Mouse (Mus musculus) left cerebral cortex, postnatal 36 days (tissue): ENCODE data around the gene Jkamp. TPM values are rescaled to one million over a fixed set of nuclear protein-coding genes. Genes with fewer than 3 reads are reported as not detected.
A peak's percentile ranks its signal among the peaks of the same experiment; 100 is the strongest.
"Not testable (repeated sequence)": the region's sequence is repeated elsewhere in the genome, so short reads cannot be mapped to it uniquely, and the experiment has no call there.

Experiments used
- DNase-seq, 2 experiments: peaks; one replicate each; pipeline ENCODE4 v3.0.0; 2021 to 2022; ENCODE audit warnings: low spot score in 2 of 2, mixed read lengths in 1 of 2
- intact Hi-C: fragments of 180-260 bp; cut with DNase I; formaldehyde crosslinking; loops from one replicate; pipeline ENCODE4 v1.15.1; 2025
- total RNA-seq, 2 experiments: library from RNA; stranded (reverse); gene quantifications; 2 replicates each; pipeline ENCODE4 v1.2.3; 2021

Gene Jkamp
- 10 to 100 TPM; 48.2 to 51.3 TPM for total RNA-seq

GRCm38 (mm10) chr12:72085329-72086165 is at the start of gene Jkamp, which contains the start of gene L3hypdh:
Jkamp (plus strand) TSS chr12:72085589.
L3hypdh (minus strand) TSS chr12:72085439.
- DNase-seq = peak; percentile 97
- intact Hi-C loops = loop anchor here (2.0 to 5.0 kb wide), 3 partner anchors 15 to 677 kb away; partner anchors contain the start of gene Gpr135

GRCm38 (mm10) chr12:72036097-72036661 is 49.2 kb upstream of the Jkamp start:
- intact Hi-C loops = no loop called here
- no peak for DNase-seq

GRCm38 (mm10) chr12:72037049-72037448 is 48.3 kb upstream of the Jkamp start:
- intact Hi-C loops = no loop called here
- DNase-seq = no peak

- no peak for DNase-seq
- intact Hi-C loops = no loop called here
These were observed 46.5 kb upstream of the Jkamp start for GRCm38 (mm10) chr12:72038866-72039265.

- DNase-seq = no peak
- intact Hi-C loops = no loop called here
These were observed 45.9 kb upstream of the Jkamp start for GRCm38 (mm10) chr12:72039501-72039900.

GRCm38 (mm10) chr12:72041238-72041637 is 44.2 kb upstream of the Jkamp start:
- intact Hi-C loops = no loop called here

GRCm38 (mm10) chr12:72047513-72047912 is 37.9 kb upstream of the Jkamp start:
- DNase-seq = no peak
- intact Hi-C loops = loop anchor here (5.0 kb wide), 1 partner anchor 215 kb away; the partner anchor contains the start of gene Daam1

More at GRCm38 (mm10) chr12:72041238-72041637, 44.2 kb upstream of the Jkamp start:
- no peak for DNase-seq

- intact Hi-C loops, DNase-seq: not testable (repeated sequence)
These were observed 35.2 kb upstream of the Jkamp start for GRCm38 (mm10) chr12:72050156-72050555.

GRCm38 (mm10) chr12:72050821-72051220 is 34.6 kb upstream of the Jkamp start:
- no peak for DNase-seq
- intact Hi-C loops = no loop called here

- intact Hi-C loops = no loop called here
- no peak for DNase-seq
These were observed 32.8 kb upstream of the Jkamp start for GRCm38 (mm10) chr12:72052571-72052970.

- intact Hi-C loops = no loop called here
- no peak for DNase-seq
These were observed 32.1 kb upstream of the Jkamp start for GRCm38 (mm10) chr12:72053303-72053702.

- DNase-seq = no peak
- intact Hi-C loops = no loop called here
These were observed 31.5 kb upstream of the Jkamp start for GRCm38 (mm10) chr12:72053851-72054250.

- intact Hi-C loops = no loop called here
- DNase-seq = no peak
These were observed 27.6 kb upstream of the Jkamp start for GRCm38 (mm10) chr12:72057780-72058179.

- DNase-seq = no peak
- intact Hi-C loops = loop anchor here (2.0 kb wide), 1 partner anchor 15 kb away; the partner anchor contains the start of genes Jkamp and L3hypdh
These were observed 15.6 kb upstream of the Jkamp start for GRCm38 (mm10) chr12:72069626-72070326.

GRCm38 (mm10) chr12:72070327-72071269 is 14.8 kb upstream of the Jkamp start, which contains the start of gene Gpr135:
Gpr135 (minus strand) TSS chr12:72071125.
- intact Hi-C loops = loop anchor here (2.0 kb wide), 1 partner anchor 14 kb away; the partner anchor contains the start of genes Jkamp and L3hypdh
- peak; percentile 90 for DNase-seq

- intact Hi-C loops = no loop called here
- no peak for DNase-seq
These were observed 7.1 kb upstream of the Jkamp start for GRCm38 (mm10) chr12:72078248-72078647.

GRCm38 (mm10) chr12:72081961-72082360 is 3.4 kb upstream of the Jkamp start:
- intact Hi-C loops = no loop called here
- DNase-seq = no peak

- DNase-seq = no peak
- intact Hi-C loops = no loop called here
These were observed 3.0 kb upstream of the Jkamp start for GRCm38 (mm10) chr12:72082370-72082769.

GRCm38 (mm10) chr12:72083265-72083664 is 2.1 kb upstream of the Jkamp start:
- intact Hi-C loops = no loop called here
- no peak for DNase-seq
